Mouse (Mus musculus): ENCODE results near the gene Akap9. TPM values are rescaled to one million over a fixed set of nuclear protein-coding genes. Genes with fewer than 3 reads are reported as not detected.
A peak's percentile ranks its signal among the peaks of the same experiment; 100 is the strongest.
"Not testable (repeated sequence)": the region's sequence is repeated elsewhere in the genome, so short reads cannot be mapped to it uniquely, and the experiment has no call there.

The Akap9 gene
- polyA plus RNA-seq, 1 experiment from 2014 or later: 137 TPM

DNA sequence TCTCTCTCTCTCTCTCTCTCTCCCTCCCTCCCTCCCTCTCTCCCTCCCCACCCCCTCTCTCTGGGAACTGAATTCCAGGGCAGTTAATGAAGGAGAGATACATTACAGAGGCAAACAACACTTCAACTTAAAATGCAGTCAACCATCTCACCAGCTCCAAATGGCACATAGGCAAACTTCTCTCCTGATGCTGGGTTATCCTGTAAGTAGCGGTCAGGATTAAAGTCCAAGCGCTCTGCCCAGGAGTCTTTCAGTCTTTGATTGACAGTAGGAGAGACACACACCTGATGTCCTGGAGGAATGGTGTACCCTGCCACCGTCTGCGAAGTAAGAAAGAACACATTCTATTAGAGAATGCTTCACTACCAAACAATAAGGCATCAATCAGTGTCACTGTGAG is 158.5 kb downstream of the Akap9 start:
- Histone ChIP-seq H3K27ac (ENCODE audit: low read length) (no peak overlapping the region), H3K27me3 (ENCODE audit: control insufficient read depth, insufficient read depth, low read length) (no peaks in the 10 kb centered on the region), H3K36me3 (ENCODE audit: control insufficient read depth, insufficient read depth, low read length) (peaks cover 40% of the 10 kb centered on the region), H3K9ac (ENCODE audit: low read length) (no peak overlapping the region), H3K4me1 (ENCODE audit: control insufficient read depth, insufficient read depth, low read length) (no peaks in the 10 kb centered on the region), H3K4me2 (ENCODE audit: low read depth, low read length) (no peak overlapping the region), H3K4me3 (replicated peaks; ENCODE audit: low read length) (no peak overlapping the region), H3K9me3 (replicated peaks; ENCODE audit: control insufficient read depth, low read length) (no peaks in the 10 kb centered on the region)
- ATAC-seq (ENCODE audit: insufficient read depth, low FRiP score): no peak
- 81% methylated on average over 4 of the region's 4 CpGs for WGBS

DNA sequence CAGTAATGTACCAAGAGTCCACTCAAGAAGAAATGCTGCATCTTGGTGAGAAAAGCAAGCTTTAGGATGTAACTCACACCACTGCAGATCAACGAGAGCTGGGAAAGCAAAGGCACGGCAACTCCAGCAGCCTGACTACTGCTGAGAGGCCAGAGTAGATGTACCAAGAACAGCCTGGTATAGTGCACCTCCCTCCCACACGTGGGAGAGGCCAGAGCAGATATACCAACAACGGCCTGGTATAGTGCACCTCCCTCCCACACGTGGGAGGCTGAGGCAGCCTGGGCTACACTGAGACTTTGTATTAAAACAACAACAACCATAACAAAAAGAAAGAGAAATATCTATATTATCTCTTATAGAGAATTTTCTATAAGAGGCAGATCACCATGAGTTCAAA is 160.3 kb downstream of the Akap9 start:
- Histone ChIP-seq H3K4me1 (ENCODE audit: control insufficient read depth, insufficient read depth, low read length) (no peaks in the 10 kb centered on the region), H3K27me3 (ENCODE audit: control insufficient read depth, insufficient read depth, low read length) (no peaks in the 10 kb centered on the region), H3K9ac (ENCODE audit: low read length) (no peak overlapping the region), H3K36me3 (ENCODE audit: control insufficient read depth, insufficient read depth, low read length) (peaks cover 30% of the 10 kb centered on the region), H3K27ac (ENCODE audit: low read length) (no peak overlapping the region), H3K4me2 (ENCODE audit: low read depth, low read length) (no peak overlapping the region), H3K9me3 (replicated peaks; ENCODE audit: control insufficient read depth, low read length) (no peaks in the 10 kb centered on the region), H3K4me3 (replicated peaks; ENCODE audit: low read length) (no peak overlapping the region)
- no peak for ATAC-seq (ENCODE audit: insufficient read depth, low FRiP score)
- WGBS: 84% methylated on average over 5 of the region's 5 CpGs

DNA sequence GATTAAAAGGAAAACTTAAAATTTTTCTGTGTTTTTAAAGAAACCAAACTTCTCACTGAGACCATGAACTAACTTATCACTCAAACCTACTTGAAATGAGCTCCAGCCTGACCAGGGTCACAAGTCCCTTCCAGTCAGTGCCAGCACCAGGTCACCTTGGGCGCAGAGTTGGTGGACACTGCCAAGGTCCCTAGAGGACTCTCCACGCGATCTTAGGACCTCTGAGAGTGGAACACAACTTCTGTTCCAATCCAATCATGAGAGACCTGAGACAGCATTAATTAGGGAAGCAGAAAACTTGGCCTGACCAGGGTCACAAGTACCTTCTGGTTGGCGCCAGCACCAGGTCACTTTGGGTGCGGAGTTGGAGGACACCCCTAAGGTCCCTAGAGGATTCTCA is 166.6 kb downstream of the Akap9 start:
- ATAC-seq (ENCODE audit: insufficient read depth, low FRiP score): no peak

DNA sequence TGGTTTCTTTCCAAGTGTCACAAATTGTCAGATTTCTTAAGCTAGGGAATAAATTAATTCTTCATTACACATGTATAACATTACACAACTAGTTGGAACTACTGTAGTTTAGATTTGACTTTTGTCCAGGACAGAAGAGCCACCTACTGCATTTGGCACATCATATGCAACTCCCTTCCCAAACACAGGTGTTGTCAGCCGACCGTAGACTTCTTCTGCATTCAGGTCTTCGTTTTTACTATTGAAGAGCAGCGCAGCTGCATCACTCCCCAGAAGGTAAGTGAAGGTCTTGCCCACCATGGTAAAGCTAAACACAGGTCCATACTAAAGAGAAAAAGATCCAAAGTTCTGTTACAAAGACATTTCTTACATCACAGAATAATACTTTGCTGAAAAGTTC is 173.2 kb downstream of the Akap9 start:
- H3K9ac ChIP-seq (ENCODE audit: low read length): no peak overlapping the region
- H3K9me3 ChIP-seq (replicated peaks; ENCODE audit: control insufficient read depth, low read length): no peaks in the 10 kb centered on the region
- no peak for ATAC-seq (ENCODE audit: insufficient read depth, low FRiP score)
- peaks cover 29% of the 10 kb centered on the region for H3K36me3 ChIP-seq (ENCODE audit: control insufficient read depth, insufficient read depth, low read length)
- H3K4me2 ChIP-seq (ENCODE audit: low read depth, low read length): no peak overlapping the region
- no peak overlapping the region for H3K4me3 ChIP-seq (replicated peaks; ENCODE audit: low read length)
- H3K27me3 ChIP-seq (ENCODE audit: control insufficient read depth, insufficient read depth, low read length): no peaks in the 10 kb centered on the region
- no peak overlapping the region for H3K27ac ChIP-seq (ENCODE audit: low read length)
- 91% methylated on average over 4 of the region's 4 CpGs for WGBS
- peaks cover 7% of the 10 kb centered on the region for H3K4me1 ChIP-seq (ENCODE audit: control insufficient read depth, insufficient read depth, low read length)

More for the DNA sequence above, 166.6 kb downstream of the Akap9 start:
- Histone ChIP-seq H3K27me3 (ENCODE audit: control insufficient read depth, insufficient read depth, low read length) (no peaks in the 10 kb centered on the region), H3K27ac (ENCODE audit: low read length) (no peak overlapping the region), H3K4me2 (ENCODE audit: low read depth, low read length) (no peak overlapping the region), H3K9ac (ENCODE audit: low read length) (no peak overlapping the region), H3K4me1 (ENCODE audit: control insufficient read depth, insufficient read depth, low read length) (no peaks in the 10 kb centered on the region), H3K9me3 (replicated peaks; ENCODE audit: control insufficient read depth, low read length) (no peaks in the 10 kb centered on the region), H3K4me3 (replicated peaks; ENCODE audit: low read length) (no peak overlapping the region), H3K36me3 (ENCODE audit: control insufficient read depth, insufficient read depth, low read length) (peaks cover 22% of the 10 kb centered on the region)
- WGBS: 92% methylated on average over 5 of the region's 5 CpGs

DNA sequence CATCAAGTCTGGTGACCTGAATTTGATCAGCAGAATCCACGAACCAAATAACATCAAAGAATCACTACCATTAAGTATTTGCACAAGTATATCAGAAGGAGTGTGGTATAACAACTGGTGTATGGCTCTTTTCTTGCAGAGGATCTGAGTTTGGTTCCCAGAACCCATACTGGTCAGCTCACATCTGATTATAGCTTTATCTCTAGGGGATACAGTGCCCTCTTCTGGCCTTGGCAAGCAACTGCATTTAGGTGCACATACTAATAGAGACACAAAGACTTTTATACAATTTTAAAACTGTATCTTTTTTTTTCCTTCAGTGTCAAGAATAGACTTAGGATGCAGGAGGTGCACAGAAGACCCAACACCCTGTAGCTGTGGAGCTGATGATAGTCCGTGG is 173.9 kb downstream of the Akap9 start:
- H3K4me2 ChIP-seq (ENCODE audit: low read depth, low read length): no peak overlapping the region
- no peak overlapping the region for H3K27ac ChIP-seq (ENCODE audit: low read length)
- H3K9me3 ChIP-seq (replicated peaks; ENCODE audit: control insufficient read depth, low read length): no peaks in the 10 kb centered on the region
- 100% methylated on average over 2 of the region's 2 CpGs for WGBS
- no peaks in the 10 kb centered on the region for H3K27me3 ChIP-seq (ENCODE audit: control insufficient read depth, insufficient read depth, low read length)
- no peak for ATAC-seq (ENCODE audit: insufficient read depth, low FRiP score)
- peaks cover 29% of the 10 kb centered on the region for H3K36me3 ChIP-seq (ENCODE audit: control insufficient read depth, insufficient read depth, low read length)
- H3K4me1 ChIP-seq (ENCODE audit: control insufficient read depth, insufficient read depth, low read length): peaks cover 7% of the 10 kb centered on the region
- no peak overlapping the region for H3K9ac ChIP-seq (ENCODE audit: low read length)
- H3K4me3 ChIP-seq (replicated peaks; ENCODE audit: low read length): no peak overlapping the region

DNA sequence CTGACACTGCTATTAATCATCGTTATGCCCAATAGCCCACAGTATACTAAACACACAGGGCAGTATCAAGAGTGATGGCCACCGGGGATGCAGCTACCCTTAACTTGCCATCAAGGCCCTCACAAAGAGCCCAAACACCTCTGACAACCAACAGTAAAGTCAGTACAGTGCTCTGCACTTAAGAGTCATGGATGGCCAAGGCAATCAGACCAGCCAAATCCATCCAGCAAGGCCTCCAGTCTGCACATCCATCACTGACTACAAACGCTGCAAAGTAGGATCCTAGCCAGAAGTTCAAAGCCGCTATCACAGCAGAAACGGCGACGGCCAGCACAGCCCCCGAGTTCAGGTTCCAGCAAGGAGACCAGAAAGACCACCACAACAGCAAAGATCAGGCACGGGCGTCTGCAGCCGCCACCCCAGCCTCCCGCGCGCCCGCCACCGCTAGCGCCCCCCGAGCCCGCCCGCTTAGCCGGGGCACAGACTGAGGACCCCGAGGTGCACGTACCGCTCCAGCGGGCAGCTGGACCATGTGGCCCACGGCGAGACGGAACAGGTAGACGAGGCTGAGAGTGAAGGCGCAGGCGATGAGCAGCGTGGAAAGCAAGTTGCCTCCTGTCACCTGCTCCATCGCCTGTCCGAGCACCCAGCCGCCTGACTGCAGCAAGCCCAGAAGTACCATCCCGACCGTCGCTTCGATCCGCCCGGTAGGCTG is 175.9 kb downstream of the Akap9 start:
- peaks cover 29% of the 10 kb centered on the region for H3K36me3 ChIP-seq (ENCODE audit: control insufficient read depth, insufficient read depth, low read length)
- no peaks in the 10 kb centered on the region for H3K9me3 ChIP-seq (replicated peaks; ENCODE audit: control insufficient read depth, low read length)
- no peak for ATAC-seq (ENCODE audit: insufficient read depth, low FRiP score)
- peaks cover 7% of the 10 kb centered on the region for H3K4me1 ChIP-seq (ENCODE audit: control insufficient read depth, insufficient read depth, low read length)
- peak overlapping the region; percentile 67 for H3K4me2 ChIP-seq (ENCODE audit: low read depth, low read length)
- under 1% methylated on average over 41 of the region's 41 CpGs for WGBS
- peak overlapping the region; percentile 73 for H3K4me3 ChIP-seq (replicated peaks; ENCODE audit: low read length)
- H3K9ac ChIP-seq (ENCODE audit: low read length): peak overlapping the region; percentile 81
- no peaks in the 10 kb centered on the region for H3K27me3 ChIP-seq (ENCODE audit: control insufficient read depth, insufficient read depth, low read length)
- H3K27ac ChIP-seq (ENCODE audit: low read length): peak overlapping the region; percentile 96

DNA sequence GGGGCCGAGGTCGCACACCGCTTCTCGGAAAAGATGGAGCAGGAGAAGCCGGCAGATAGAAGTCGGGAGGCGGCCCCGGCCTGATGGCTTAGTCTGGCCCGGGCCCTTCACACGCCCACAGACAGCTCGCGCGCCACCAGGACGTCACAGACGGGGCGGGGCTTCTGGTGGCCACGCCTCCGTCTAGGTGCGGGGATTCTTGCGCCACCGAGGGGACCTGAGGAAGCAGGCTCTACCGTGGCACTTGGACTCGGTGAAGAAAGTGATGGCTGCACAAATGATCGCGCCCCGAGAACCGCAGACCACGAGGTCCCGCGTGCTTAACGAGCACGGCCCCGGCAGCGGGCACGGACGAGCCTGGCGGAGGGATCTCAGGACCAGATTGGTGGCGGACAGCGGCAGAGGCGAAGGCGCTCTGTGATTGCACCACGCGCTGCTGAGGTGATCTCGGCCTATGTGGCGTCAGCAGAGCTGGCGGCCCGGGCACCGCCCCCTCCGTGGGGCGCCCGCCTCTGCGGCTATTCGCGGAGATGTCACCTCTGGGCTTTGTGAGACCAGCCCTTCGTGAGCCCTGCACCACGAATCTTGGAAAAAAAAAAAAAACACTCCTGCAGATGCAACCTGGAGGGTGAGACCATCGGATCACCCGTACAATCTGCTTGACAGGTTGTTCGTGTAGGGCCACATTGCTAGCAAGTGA is 176.6 kb downstream of the Akap9 start, which contains the start of gene Cyp51:
Gene Cyp51 (minus strand): TSS at position 406 of the 700 bp plus-strand sequence.
- H3K36me3 ChIP-seq (ENCODE audit: control insufficient read depth, insufficient read depth, low read length): peaks cover 22% of the 10 kb centered on the region
- peak within 1 kb of the TSS; percentile 73 for H3K4me3 ChIP-seq (replicated peaks; ENCODE audit: low read length)
- no peaks in the 10 kb centered on the region for H3K27me3 ChIP-seq (ENCODE audit: control insufficient read depth, insufficient read depth, low read length)
- peak within 1 kb of the TSS; percentile 67 for H3K4me2 ChIP-seq (ENCODE audit: low read depth, low read length)
- WGBS: under 1% methylated on average over 59 of the region's 59 CpGs
- H3K27ac ChIP-seq (ENCODE audit: low read length): peak within 1 kb of the TSS; percentile 96
- H3K9ac ChIP-seq (ENCODE audit: low read length): peak within 1 kb of the TSS; percentile 81
- peaks cover 7% of the 10 kb centered on the region for H3K4me1 ChIP-seq (ENCODE audit: control insufficient read depth, insufficient read depth, low read length)
- H3K9me3 ChIP-seq (replicated peaks; ENCODE audit: control insufficient read depth, low read length): no peaks in the 10 kb centered on the region
- peak; percentile 98 for ATAC-seq (ENCODE audit: insufficient read depth, low FRiP score)

DNA sequence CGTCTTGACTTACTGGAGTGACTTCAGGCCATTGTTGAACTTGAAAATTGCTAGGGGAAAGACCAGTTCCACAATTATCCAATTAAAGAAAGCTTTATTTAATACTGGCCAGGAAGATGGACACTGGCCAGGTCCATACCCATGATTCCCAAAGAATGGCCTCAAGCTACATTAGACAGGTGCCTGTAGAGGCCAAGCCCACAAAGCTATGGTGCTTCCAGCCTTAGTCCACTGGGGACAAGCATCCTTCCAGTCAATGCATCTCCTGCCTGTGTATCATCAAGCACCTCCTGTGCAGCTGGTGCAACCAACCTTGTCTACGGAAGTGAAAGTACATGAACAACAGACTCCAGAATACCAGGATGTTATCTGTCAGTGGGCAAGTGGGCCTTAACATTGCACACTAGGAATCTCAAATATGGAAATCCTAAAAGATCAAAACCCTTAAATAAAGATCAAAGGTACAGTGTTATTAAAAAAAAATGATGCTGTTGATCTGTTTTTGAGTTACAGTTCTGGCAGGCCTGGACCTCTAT is 177.9 kb downstream of the Akap9 start:
- WGBS: 88% methylated on average over 2 of the region's 2 CpGs
- no peak overlapping the region for H3K9ac ChIP-seq (ENCODE audit: low read length)
- no peak for ATAC-seq (ENCODE audit: insufficient read depth, low FRiP score)

DNA sequence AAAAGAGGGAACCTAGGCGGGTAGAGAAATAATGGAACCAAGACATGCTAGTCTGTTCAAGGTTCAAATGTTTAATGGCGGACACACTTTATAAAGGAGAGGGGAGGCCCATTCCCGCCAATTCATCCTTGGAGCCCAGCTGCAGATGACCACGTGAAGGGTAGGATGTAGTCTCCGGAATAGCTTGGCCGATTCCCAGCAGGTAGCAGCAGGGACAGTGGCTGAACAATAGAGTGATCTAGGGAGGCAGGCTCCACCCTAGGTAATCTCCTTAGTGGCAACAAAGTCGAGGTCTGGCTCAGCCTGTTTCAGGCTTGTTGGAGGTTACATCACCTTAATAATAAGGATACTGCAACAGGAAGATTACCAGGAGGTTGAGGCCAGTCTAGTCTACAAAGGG is 179.2 kb downstream of the Akap9 start:
- not testable (repeated sequence) for H3K9ac ChIP-seq (ENCODE audit: low read length); H3K4me3 ChIP-seq (replicated peaks; ENCODE audit: low read length); H3K9me3 ChIP-seq (replicated peaks; ENCODE audit: control insufficient read depth, low read length); H3K4me2 ChIP-seq (ENCODE audit: low read depth, low read length); ATAC-seq (ENCODE audit: insufficient read depth, low FRiP score); H3K27ac ChIP-seq (ENCODE audit: low read length); H3K36me3 ChIP-seq (ENCODE audit: control insufficient read depth, insufficient read depth, low read length); H3K27me3 ChIP-seq (ENCODE audit: control insufficient read depth, insufficient read depth, low read length); H3K4me1 ChIP-seq (ENCODE audit: control insufficient read depth, insufficient read depth, low read length)
- 69% methylated on average over 7 of the region's 7 CpGs for WGBS

More for the DNA sequence above, 177.9 kb downstream of the Akap9 start:
- H3K36me3 ChIP-seq (ENCODE audit: control insufficient read depth, insufficient read depth, low read length): peaks cover 14% of the 10 kb centered on the region
- H3K9me3 ChIP-seq (replicated peaks; ENCODE audit: control insufficient read depth, low read length): no peaks in the 10 kb centered on the region
- no peak overlapping the region for H3K4me2 ChIP-seq (ENCODE audit: low read depth, low read length)
- peaks cover 7% of the 10 kb centered on the region for H3K4me1 ChIP-seq (ENCODE audit: control insufficient read depth, insufficient read depth, low read length)
- H3K27ac ChIP-seq (ENCODE audit: low read length): no peak overlapping the region; the same call in 1 of the 2 replicates
- no peaks in the 10 kb centered on the region for H3K27me3 ChIP-seq (ENCODE audit: control insufficient read depth, insufficient read depth, low read length)
- H3K4me3 ChIP-seq (replicated peaks; ENCODE audit: low read length): no peak overlapping the region
